Mouse (Mus musculus): ENCODE measurements around the gene Rilpl1.

GRCm38 (mm10) chr5:124467766-124468165, 63.4 kb downstream of the Rilpl1 start:
- TF ChIP-seq CTCF (IDR thresholded peaks at IDR 0.05; ENCODE audit: low read depth, low read length) (no peak), TAL1 (conservative IDR thresholded peaks at IDR 0.05; ENCODE audit: low read depth, low read length) (no peak), GATA1 (IDR thresholded peaks at IDR 0.05; ENCODE audit: borderline replicate concordance, low read length) (no peak)
